Mouse (Mus musculus) olfactory bulb, adult 2 months (tissue): ENCODE data around the gene Tspan14. TPM values are rescaled to one million over a fixed set of nuclear protein-coding genes. Genes with fewer than 3 reads are reported as not detected.

Experiments
- H3K27ac ChIP-seq: fragments of 200-500 bp; 2 replicates; pipeline ENCODE4 v1.5.1; 2012; ENCODE audit warnings: low read depth, low read length; ENCODE audit not compliant: insufficient read depth
- H3K4me1 ChIP-seq: fragments of 200-500 bp; 2 replicates; pipeline ENCODE4 v1.6.1; 2012; ENCODE audit warnings: low read length; ENCODE audit not compliant: control insufficient read depth, insufficient read depth
- H3K4me3 ChIP-seq: fragments of 200-500 bp; 2 replicates; pipeline ENCODE4 v1.5.1; 2012; ENCODE audit warnings: mild to moderate bottlenecking, low read depth, low read length, moderate library complexity; ENCODE audit not compliant: insufficient read depth
- CTCF ChIP-seq: fragments of 200-500 bp; IDR thresholded peaks from 2 replicates; pipeline ENCODE4 v1.5.1; 2012; ENCODE audit warnings: low read depth, mild to moderate bottlenecking, low read length, moderate library complexity; ENCODE audit not compliant: insufficient read depth
- POLR2A ChIP-seq: fragments of 200-500 bp; IDR thresholded peaks from 2 replicates; pipeline ENCODE4 v1.6.1; 2012; ENCODE audit warnings: mild to moderate bottlenecking, low read depth, low read length, moderate library complexity; ENCODE audit not compliant: insufficient read depth
- polyA plus RNA-seq: library from polyadenylated mRNA; stranded (reverse); fragments of >200 nt; gene quantifications from 2 replicates; pipeline ENCODE4 v1.2.4, GENCODE M21; 2012; ENCODE audit warnings: low replicate concordance; ENCODE audit not compliant: missing spikeins, insufficient read depth, insufficient read length

Tspan14 gene
- polyA plus RNA-seq, 1 experiment, result not detected

GRCm38 (mm10) chr14:40863022-40863421, 103.6 kb downstream of the Tspan14 start:
- Histone ChIP-seq H3K4me1 (no peaks in the 10 kb centered on the region), H3K27ac (no peak overlapping the region), H3K4me3 (no peak overlapping the region)
- TF ChIP-seq CTCF, result no peak
- TF ChIP-seq POLR2A, result no peak

Other genes with a start within 250 kb of the Tspan14 start
- not detected in 2 replicates for gene Sh2d4b, start 73.5 kb downstream of the Tspan14 start, polyA plus RNA-seq
- not detected in 2 replicates for gene Fam213a, start 47.0 kb upstream of the Tspan14 start, polyA plus RNA-seq
- not detected in 2 replicates for gene Dydc2, start 102.4 kb upstream of the Tspan14 start, polyA plus RNA-seq
- gene Dydc1, start 106.1 kb upstream of the Tspan14 start, polyA plus RNA-seq, result not detected in 2 replicates
- gene Mat1a, start 138.2 kb upstream of the Tspan14 start, polyA plus RNA-seq, result not detected in 2 replicates
- gene Sftpa1, start 165.0 kb upstream of the Tspan14 start, polyA plus RNA-seq, result not detected in 2 replicates
- not detected in 2 replicates for gene Mbl1, start 184.7 kb upstream of the Tspan14 start, polyA plus RNA-seq
- gene Sftpd, start 218.3 kb upstream of the Tspan14 start, polyA plus RNA-seq, result not detected in 2 replicates